Mouse (Mus musculus): Measurements from ENCODE around the gene Ptch1.

DNA sequence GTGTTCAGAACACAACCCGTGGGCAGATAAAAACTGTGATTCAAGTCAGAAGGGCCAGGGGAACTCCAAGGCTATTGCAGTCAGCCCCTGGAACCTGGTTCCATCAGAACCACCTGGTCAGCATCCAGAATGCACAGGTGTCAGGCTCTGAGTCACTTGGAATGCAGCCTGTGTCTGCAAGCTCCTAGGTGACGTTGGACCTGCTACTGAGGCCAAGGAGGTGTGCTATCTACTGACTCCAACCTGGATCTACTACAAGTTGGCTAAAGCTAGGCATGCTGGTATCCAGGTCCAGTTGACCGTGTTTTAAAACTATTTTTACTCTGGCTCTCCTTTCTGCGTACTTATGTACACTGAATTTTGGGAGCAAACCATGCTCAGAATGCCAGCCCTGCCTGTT, 24.8 kb downstream of the Ptch1 start:
- TF ChIP-seq MAZ (IDR thresholded peaks at IDR 0.05; ENCODE audit: low read depth, low read length) (no peak), GATA1 (IDR thresholded peaks at IDR 0.05; ENCODE audit: low read depth, low read length) (no peak), USF2 (IDR thresholded peaks at IDR 0.05; ENCODE audit: borderline replicate concordance in 1 of 2, insufficient read depth in 1 of 2, low read depth in 1 of 2, low read length in 2 of 2) (no peak), CTCF (IDR thresholded peaks at IDR 0.05 in 2 of 3, conservative IDR thresholded peaks at IDR 0.05 in 1 of 3; ENCODE audit: control insufficient read depth in 1 of 3, insufficient read depth in 1 of 3, low read depth in 2 of 3, low read length in 3 of 3, poor library complexity in 1 of 3, severe bottlenecking in 1 of 3) (no peak), POLR2AphosphoS2 (IDR thresholded peaks at IDR 0.05; ENCODE audit: low read length) (no peak), ZNF384 (IDR thresholded peaks at IDR 0.05; ENCODE audit: low read depth, low read length) (no peak), TBP (IDR thresholded peaks at IDR 0.05; ENCODE audit: low read depth, low read length) (no peak), POLR2A (IDR thresholded peaks at IDR 0.05; ENCODE audit: control insufficient read depth in 1 of 2, insufficient read depth in 1 of 2, low read depth in 1 of 2, low read length in 2 of 2, poor library complexity in 1 of 2) (no peak), RAD21 (IDR thresholded peaks at IDR 0.05; ENCODE audit: low read depth, low read length) (no peak), NRF1 (IDR thresholded peaks at IDR 0.05; ENCODE audit: insufficient read depth, low read depth, low read length, poor library complexity, severe bottlenecking) (no peak)
